Mouse (Mus musculus) cerebellum, postnatal 10 days (tissue): ENCODE data around the gene Rilpl1.
"Not testable (repeated sequence)": the region's sequence is repeated elsewhere in the genome, so short reads cannot be mapped to it uniquely, and the experiment has no call there.

Experiments used
- DNase-seq, 2 experiments: peaks; one replicate each; pipeline ENCODE4 v3.0.0; 2021; ENCODE audit warnings: mixed read lengths in 2 of 2

The Rilpl1 gene

DNA sequence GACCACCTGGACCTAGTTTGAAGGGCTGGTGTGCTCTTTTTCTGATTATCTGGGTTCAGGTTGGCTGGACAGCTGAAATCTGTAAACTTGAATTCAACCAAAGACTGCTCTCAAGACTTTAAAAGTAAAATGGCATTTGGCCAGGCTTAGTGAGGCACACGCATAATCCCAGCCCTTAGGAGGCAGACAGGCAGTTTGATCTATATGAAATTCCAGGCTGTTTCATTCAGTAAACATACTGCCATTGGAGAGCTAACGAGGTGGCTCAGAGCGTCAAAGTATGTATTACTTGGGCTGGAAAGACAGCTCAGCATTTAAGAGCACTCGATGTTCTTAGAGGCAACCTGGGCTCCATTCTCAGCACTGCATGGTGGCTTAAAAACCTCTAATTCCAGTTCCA, 39.5 kb downstream of the Rilpl1 start:
- no peak for DNase-seq

- no peak for DNase-seq
Measured at GRCm38 (mm10) chr5:124488885-124489284, 42.3 kb downstream of the Rilpl1 start.

DNA sequence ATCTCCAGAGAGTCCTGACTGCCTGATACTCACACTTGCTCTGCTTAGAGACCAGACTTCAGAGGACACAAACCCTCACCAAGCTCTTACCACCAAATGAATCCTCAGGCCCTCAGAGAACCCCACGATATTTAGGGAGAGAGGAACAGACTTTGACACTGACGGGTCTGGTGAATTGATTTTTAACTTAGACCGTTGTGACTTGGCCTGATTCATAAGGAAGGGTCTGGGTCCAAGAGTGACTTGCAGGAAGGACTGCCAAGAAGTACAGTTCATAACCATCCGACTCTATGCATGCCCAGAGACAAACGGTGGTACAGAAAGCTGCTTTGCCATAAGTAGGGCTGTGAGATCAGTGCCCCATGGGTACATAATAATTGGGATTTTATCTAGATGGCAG, 45.5 kb downstream of the Rilpl1 start:
- no peak for DNase-seq

GRCm38 (mm10) chr5:124483655-124484396, 47.4 kb downstream of the Rilpl1 start:
- peak in 1 of 2 experiments; percentile 36 for DNase-seq

- peak; percentile 95 for DNase-seq
Measured at GRCm38 (mm10) chr5:124482966-124483654, 48.1 kb downstream of the Rilpl1 start, which contains the start of gene Snrnp35. TSS of gene Snrnp35 (plus strand) at chr5:124483134.

DNA sequence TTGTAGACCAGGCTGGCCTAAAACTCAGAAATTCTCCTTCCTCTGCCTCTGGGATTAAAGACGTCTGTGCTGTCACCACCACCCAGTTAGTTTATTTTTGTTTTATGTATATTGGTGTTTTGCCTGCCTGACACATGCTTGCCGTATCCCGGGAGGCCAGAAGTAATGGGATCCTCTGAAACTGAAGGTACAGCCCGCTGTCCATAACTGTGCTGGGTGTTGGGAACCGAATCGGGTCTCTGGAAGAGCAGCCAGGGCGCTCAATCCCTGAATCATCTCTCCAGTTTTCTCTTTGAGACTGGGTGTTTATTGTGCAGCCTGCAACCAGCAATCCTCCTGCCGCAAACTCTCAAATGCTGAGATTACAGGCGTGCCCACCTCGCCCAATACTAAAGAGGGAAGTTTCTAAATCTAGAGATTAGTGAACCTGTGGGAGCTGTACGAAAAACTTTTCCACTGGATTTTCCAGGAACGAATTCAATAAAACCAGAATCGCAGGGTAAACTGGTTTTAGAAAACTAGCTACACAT, 48.7 kb downstream of the Rilpl1 start:
- peak; percentile 29 to 58 for DNase-seq

DNA sequence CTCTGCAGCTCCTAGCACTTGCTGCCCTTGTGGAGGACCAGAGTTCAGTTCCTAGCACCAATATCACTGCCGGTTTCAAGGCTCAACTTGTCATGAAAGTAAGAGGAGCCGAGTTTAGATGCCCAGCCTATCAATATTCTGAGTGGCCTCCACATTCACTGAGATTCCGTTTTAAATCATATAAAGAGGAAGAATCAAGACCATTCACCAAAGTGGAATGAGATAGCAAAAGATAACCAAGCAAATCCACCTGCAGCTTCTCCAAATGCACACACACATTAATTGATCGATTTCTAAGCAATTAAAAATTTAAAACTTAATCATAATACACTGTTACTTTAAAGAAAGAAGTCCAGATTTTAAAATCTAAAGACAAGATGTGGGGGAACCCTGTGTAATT, 49.5 kb downstream of the Rilpl1 start:
- DNase-seq: no peak

GRCm38 (mm10) chr5:124480119-124480518, 51.1 kb downstream of the Rilpl1 start:
- DNase-seq: no peak

DNA sequence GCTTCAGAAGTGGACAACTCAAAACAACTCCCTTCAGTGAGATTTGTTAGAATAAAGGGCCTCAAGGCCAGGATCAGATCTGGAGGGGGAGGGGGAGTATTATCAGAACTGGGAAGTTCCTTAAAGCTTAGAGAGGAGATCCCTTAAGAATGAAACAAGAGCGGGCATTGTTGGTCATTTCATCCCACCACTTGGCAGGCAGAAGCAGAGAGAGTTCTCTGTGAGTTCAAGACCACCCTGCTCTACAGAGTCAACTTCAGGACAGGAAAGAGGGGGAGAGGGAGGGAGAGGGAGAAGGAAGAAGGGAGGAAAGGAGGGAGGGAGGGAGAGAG, 52.4 kb downstream of the Rilpl1 start:
- DNase-seq: no peak

GRCm38 (mm10) chr5:124470591-124471171, 60.5 kb downstream of the Rilpl1 start:
- no peak for DNase-seq

DNA sequence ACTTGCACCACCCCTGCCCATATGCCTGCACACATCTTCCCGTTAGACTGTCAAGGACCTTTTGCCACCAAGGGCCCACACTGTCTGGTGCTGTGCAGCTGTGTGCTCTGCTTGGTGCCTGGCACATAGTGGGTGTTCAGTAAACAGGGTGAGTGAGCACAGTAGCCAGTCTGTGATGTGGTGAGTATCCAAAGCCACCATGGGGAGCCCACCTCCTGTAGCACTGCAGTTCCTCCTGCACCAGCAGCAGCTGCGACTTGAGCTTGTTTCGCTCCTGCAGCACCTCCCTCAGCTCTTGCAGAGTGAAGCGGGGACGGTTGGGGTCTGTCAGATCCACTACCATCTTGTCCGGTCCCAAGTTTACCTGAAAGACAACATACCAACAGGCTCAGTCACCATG, 61.7 kb downstream of the Rilpl1 start:
- DNase-seq: no peak

- DNase-seq: no peak
Measured at GRCm38 (mm10) chr5:124468365-124468764, 62.8 kb downstream of the Rilpl1 start.

- DNase-seq: no peak
Measured at GRCm38 (mm10) chr5:124467766-124468165, 63.4 kb downstream of the Rilpl1 start.

DNA sequence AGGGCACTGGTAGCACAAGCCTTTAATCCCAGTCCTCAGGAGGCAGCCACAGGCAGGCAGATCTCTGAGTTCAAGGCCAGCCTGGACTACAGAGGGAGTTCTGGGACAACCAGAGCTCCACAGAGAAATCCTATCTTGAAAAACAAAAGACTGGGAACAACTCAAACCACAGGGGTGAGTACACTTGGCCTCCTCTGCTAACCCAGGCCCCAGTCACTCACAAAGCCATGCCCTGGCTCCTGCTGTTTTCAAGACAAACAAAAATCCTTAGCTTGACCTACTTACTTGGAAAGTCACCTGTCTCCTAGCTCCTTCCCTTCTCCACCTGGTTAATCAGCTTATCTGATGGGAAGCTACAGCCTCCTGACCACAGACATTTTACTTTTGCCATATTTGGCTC, 66.3 kb downstream of the Rilpl1 start:
- DNase-seq: no peak

DNA sequence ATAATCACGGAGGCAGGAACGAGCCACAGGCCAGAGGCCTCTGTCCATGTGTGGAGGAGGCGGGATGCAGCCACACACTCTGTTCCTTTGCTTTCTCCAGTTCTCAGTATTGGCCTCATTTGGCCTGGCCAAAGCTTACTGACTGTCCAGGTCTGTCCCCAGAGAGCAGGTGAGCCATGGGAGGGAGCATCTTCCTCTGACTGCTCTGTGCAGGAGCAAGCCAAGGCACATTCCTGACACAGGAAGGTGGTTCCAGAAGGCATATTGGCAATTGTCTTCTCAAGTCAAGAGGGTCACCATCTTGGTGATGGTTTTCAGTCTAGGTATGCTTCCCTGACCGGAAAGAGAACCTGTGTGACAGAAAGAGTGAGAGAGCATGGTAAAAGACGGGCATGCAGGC, 67.7 kb downstream of the Rilpl1 start:
- DNase-seq: no peak

GRCm38 (mm10) chr5:124462297-124463025, 68.7 kb downstream of the Rilpl1 start:
- DNase-seq: no peak

- not testable (repeated sequence) for DNase-seq
Measured at GRCm38 (mm10) chr5:124460922-124461321, 70.3 kb downstream of the Rilpl1 start.

- no peak for DNase-seq
Measured at GRCm38 (mm10) chr5:124456762-124457161, 74.4 kb downstream of the Rilpl1 start.

GRCm38 (mm10) chr5:124454082-124454419, 77.1 kb downstream of the Rilpl1 start:
- DNase-seq: peak in 1 of 2 experiments; percentile 38

DNA sequence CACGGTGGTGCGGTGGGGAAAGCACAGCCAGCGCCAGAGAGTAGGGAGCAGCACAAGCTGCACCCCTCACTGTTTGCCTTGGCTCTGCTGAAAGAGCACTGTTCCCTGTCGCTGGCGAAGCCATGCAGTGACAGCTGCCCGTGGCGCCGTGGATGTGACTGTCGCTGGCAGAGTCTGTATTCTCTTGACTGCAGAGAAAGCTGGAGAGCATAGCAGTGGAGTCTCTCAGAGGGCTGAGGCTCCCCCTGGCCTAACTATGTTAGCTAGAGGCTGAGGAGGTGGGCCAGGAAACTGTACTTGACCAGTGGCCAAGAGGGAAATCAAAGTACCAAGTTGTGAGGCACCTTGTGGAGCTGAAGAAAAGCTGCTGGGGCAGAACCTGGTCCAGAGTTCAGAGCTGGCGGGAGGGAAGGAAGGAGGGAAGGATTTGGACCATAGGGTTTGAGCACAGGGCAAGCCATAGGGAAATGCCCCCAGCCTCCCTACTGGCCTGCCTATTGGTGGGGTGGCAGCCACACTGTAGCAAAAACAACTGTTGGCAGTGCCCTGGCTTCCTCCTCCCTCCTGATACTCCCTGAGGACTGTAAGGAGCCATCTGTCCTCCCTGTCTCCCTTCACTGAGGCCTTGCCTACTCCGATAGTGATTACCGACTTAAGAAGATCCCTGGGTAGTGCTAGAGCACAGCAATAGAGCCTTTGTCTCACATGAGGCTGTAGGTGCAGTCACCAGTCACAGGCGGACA, 77.7 kb downstream of the Rilpl1 start:
- DNase-seq: peak; percentile 76 to 84

DNA sequence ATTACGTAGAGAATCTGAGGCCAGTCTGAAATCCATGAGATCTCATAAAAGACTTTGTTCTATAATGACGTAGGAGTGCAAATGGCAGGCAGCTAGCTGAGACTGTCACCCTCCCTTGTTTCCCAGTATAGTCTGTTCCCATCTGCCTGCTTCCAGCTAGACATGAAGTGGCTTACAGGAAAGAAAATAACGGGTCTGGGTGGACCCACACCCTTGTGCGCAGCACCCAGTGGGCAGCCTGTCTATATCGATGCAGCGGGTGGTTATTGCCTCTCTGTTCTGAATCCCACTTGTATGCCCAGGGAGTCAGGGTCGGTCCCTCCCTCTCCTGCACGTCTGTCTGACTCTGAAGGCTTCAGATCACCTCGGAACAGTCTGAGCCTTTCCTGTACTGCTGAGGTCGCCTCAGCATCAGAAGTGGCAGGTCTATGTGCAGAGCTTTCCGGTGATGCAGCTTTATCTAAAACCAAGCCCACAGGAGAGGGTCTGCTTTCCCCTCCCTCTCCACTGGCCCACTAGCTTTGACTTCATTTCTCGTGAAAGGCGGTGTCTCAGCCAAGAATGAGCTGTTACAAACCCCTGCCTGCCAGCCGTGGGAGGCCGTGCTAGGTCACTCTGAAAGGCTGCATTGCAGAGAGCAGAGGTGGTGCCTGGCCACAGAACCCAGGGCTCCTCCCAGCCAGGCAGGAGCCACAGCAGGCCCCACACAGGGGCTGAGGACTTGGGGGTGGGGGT, 78.5 kb downstream of the Rilpl1 start:
- peak; percentile 58 to 61 for DNase-seq
